8 mouse cellular contexts compared by ENCODE assay signal in the genomic region with DNA sequence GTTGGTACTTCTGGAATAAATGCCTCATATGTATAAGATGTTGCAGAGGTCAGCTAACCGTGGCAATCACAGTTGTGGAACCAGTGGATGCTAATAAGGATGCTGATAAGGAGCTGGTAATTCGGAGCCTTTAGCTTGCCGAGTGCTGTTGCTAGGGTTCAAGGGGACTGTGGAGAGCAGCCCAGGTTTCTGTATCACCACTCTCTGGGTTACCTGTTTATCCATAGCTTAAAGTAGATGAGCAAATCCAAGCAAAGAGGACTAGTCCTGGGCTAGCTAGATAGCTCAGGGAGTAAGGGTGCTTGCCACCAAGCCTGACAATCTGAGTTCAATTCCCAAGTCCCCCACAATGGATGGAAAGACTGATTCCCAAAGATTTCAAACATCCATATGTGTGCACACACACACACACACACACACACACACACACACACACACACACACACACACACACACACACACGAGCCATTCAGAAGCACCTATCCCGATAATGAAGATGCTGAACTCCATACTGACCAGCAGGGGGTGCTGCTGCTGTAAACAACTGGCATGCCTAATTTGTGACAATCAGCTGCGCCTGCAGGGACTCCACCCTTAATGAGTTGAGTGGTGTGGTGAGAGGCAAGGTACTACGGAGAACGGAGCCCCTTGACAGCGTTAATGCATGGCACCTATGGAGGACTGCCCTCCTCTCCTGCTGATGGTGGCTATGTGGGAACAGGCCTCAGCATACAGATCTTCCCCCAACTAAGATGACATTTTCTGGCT.
A peak's percentile ranks its signal among the peaks of the same experiment; 100 is the strongest.
DNase-seq lines count a peak whose midpoint lies in the region; ATAC-seq and TF ChIP-seq lines count a peak whose summit lies in the region.

No protein-coding gene starts in this region.

- 47% methylated on average over 9 of the region's 9 CpGs for WGBS in cerebellum, adult 2 months
- WGBS in kidney, adult 2 months: 31% methylated on average over 9 of the region's 9 CpGs
- 27% methylated on average over 9 of the region's 9 CpGs for WGBS in lung, adult 2 months

- H3K4me3 ChIP-seq in G1E (ENCODE audit: low read depth, low read length): 0 out of 2 replicates have a peak overlapping the region, but pooled peaks have one; percentile 3
- H3K4me3 ChIP-seq in cerebellum, adult 2 months (replicated peaks; ENCODE audit: insufficient read depth, low read depth, low read length): no peak overlapping the region
- no peak overlapping the region for H3K4me3 ChIP-seq in kidney, adult 2 months (ENCODE audit: insufficient read depth, low read depth, low read length)
- no peak overlapping the region for H3K4me3 ChIP-seq in lung, adult 2 months (replicated peaks; ENCODE audit: extremely low read depth, low read depth, low read length)

- no peaks in the 10 kb centered on the region for H3K36me3 ChIP-seq in G1E (replicated peaks)
- H3K36me3 ChIP-seq in kidney, adult 2 months (ENCODE audit: control insufficient read depth, insufficient read depth, low read length): no peaks in the 10 kb centered on the region

- H3K27ac ChIP-seq in cerebellum, adult 2 months (ENCODE audit: insufficient read depth, low read length): no peak overlapping the region
- H3K27ac ChIP-seq in kidney, adult 2 months (ENCODE audit: insufficient read depth, low read depth, low read length): no peak overlapping the region

- H3K4me1 ChIP-seq in G1E (ENCODE audit: insufficient read depth, low read depth, low read length): no peaks in the 10 kb centered on the region
- no peaks in the 10 kb centered on the region for H3K4me1 ChIP-seq in cerebellum, adult 2 months (ENCODE audit: control insufficient read depth, insufficient read depth, low read length)
- no peaks in the 10 kb centered on the region; the same call in 1 of the 2 replicates for H3K4me1 ChIP-seq in kidney, adult 2 months (ENCODE audit: control insufficient read depth, insufficient read depth, low read length)
- peaks cover 2% of the 10 kb centered on the region; the same call in 1 of the 2 replicates for H3K4me1 ChIP-seq in lung, adult 2 months (ENCODE audit: control insufficient read depth, insufficient read depth, low read length)

- H3K9me3 ChIP-seq in G1E (replicated peaks): peaks cover 58% of the 10 kb centered on the region

- no peak for TF ChIP-seq POLR2A in cerebellum, adult 2 months (IDR thresholded peaks at IDR 0.05; ENCODE audit: borderline replicate concordance, insufficient read depth, low read length)
- no peak for TF ChIP-seq POLR2A in kidney, adult 2 months (IDR thresholded peaks at IDR 0.05; ENCODE audit: low read depth, low read length)
- no peak for TF ChIP-seq POLR2A in lung, adult 2 months (IDR thresholded peaks at IDR 0.05; ENCODE audit: borderline replicate concordance, extremely low read depth, low read depth, low read length)

- no peak for ATAC-seq in G1E (ENCODE audit: extremely low read depth, insufficient number of reproducible peaks, low FRiP score, poor library complexity, severe bottlenecking)
- ATAC-seq in neutrophil, adult 5-6 weeks (ENCODE audit: extremely low read depth, insufficient number of reproducible peaks, low FRiP score, poor library complexity, severe bottlenecking): peak; percentile 58; the same call in 1 of the 2 replicates

- H3K27me3 ChIP-seq in G1E (ENCODE audit: insufficient read depth, low read length): no peaks in the 10 kb centered on the region
- no peaks in the 10 kb centered on the region for H3K27me3 ChIP-seq in cerebellum, adult 2 months (ENCODE audit: control insufficient read depth, insufficient read depth, low read length)
- H3K27me3 ChIP-seq in kidney, adult 2 months (replicated peaks; ENCODE audit: control insufficient read depth, insufficient read depth, low read length): no peaks in the 10 kb centered on the region

- peak; percentile 59 for DNase-seq in 3T3-L1 (ENCODE audit: low read depth, low spot score)
- no peak for DNase-seq in G1E (ENCODE audit: low spot score)
- peak; percentile 29 to 31 for DNase-seq in cerebellum, adult 2 months
- peak; percentile 26 to 52 for DNase-seq in frontal cortex, postnatal 36 days (ENCODE audit: low spot score in 2 of 2)
- DNase-seq in kidney, adult 2 months: peak; percentile 51
- DNase-seq in lung, adult 2 months: peak; percentile 30
- peak; percentile 50 for DNase-seq in urinary bladder, postnatal 25 days (ENCODE audit: low spot score)

- no peak for TF ChIP-seq CTCF in G1E (IDR thresholded peaks at IDR 0.05; ENCODE audit: low read depth, low read length)
- TF ChIP-seq CTCF in cerebellum, adult 2 months (IDR thresholded peaks at IDR 0.05; ENCODE audit: borderline replicate concordance, insufficient read depth, low read depth, low read length): peak; percentile 63
- peak; percentile 79 for TF ChIP-seq CTCF in kidney, adult 2 months (conservative IDR thresholded peaks at IDR 0.05; ENCODE audit: insufficient read depth, insufficient read length, low read depth, low read length)
- TF ChIP-seq CTCF in lung, adult 2 months (IDR thresholded peaks at IDR 0.05; ENCODE audit: insufficient read depth, low read length): peak; percentile 66
